Mouse (Mus musculus) testis, adult 2 months (tissue): ENCODE results near the gene Fam213a.

Experiments used
- CTCF ChIP-seq: fragments of 200-500 bp; IDR thresholded peaks from 2 replicates; pipeline ENCODE4 v1.5.1; 2012; ENCODE audit warnings: low read depth, mild to moderate bottlenecking, inconsistent platforms, low read length, moderate library complexity; ENCODE audit not compliant: control insufficient read depth, insufficient read depth, insufficient replicate concordance
- POLR2A ChIP-seq: fragments of 200-500 bp; IDR thresholded peaks from 2 replicates; pipeline ENCODE4 v1.6.1; 2012; ENCODE audit warnings: low read depth, mild to moderate bottlenecking, inconsistent platforms, low read length, moderate library complexity; ENCODE audit not compliant: control insufficient read depth

DNA sequence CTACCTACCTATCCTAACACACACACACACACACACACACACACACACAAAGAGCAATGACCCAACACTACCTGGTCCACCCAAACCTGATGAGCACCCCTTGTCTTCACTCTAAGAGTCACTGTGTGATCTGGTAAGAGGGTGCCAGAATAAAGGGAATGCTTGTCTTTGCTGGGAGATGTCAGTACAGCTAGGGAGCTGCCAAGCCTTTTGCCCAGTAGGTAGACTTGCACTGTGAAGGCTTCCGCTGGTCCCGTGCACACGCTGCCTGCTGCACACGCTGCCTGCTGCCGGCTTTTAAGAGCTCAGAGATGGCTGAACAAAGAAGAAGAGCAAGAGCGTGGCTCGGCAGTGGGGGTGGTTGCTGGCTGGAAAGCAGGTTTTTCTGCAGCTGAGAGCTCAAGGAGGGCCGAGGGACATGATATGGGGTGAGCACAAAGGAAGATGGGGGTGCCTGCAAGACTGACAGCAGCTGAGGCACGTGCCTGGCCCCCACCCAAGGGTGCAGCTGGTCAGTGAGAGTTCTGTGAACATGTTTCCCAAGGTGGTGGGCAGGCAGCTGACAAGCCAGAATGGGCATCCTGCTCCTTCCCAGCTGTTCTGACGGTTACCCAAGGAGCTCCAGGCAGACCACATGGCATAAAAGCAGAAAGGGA lies 57.9 kb downstream of the Fam213a start:
- TF ChIP-seq POLR2A (no peak), CTCF (no peak)
